Mouse (Mus musculus) spleen, adult 12 weeks (tissue): ENCODE measurements around the gene Snta1.

Source experiments
- DNase-seq: peaks from one replicate; pipeline ENCODE4 v3.0.0; 2022; ENCODE audit warnings: low spot score

Snta1 gene

DNA sequence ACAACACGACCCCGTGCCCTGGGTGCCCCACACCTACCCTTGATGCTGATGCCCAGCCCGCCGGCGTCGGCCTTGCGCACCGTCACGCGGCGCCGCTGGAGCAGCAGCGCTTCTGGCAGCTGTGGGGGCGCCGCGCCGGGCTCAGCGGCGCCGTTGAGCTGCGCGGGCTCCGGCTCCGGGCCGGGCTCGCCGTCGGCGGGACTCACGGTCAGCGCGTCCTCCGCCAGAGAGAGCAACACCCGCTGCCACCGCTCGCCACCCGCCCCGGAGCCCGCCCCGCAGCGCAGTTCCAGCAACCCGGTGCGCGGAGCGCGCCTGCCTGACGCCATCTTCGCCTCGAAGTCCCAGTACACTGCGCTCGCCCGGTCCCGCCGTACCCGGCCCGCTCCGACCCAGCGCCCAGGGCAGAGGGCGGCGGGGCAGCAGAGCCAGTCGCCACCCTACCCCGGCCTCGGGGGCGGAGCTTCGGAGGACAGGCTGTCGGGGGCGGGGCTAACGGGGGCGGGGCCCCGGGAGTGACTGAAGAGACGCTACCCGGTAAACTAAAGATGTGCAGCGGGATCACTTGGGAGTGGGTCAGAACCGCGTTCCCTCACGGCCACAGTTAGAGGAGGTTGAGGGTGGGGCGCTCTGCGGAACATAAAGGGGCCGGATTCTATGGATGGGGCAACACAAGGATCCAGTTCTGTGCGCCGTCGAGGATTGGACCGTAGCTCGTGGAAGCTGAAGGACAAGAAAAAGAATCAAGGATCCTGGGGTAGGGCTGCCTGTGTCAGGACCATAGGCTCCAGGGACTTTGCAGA lies at the start of gene Snta1:
Gene Snta1, minus strand, starts transcription at position 457 of the 803 bp plus-strand sequence.
- peak; percentile 70 for DNase-seq

DNA sequence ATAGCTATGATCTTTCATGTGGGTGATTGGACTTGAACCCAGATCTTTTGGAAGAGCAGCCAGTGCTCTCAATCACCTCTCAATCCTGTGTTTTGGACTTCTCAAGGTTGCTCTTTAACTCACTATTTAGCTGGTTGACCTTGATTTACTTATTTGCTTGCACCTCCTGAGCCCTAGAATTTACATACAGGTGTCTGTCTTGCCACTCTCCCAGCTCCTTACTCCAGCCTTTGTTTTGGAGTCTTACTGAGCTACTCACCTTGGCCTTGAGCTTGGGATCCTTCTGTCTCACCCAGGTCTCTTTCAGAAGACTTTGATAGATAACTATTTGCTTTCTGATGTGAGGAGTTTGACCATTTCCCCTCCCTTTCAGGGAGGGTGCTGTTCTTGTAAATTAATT lies 48.7 kb upstream of the Snta1 start:
- DNase-seq: no peak

DNA sequence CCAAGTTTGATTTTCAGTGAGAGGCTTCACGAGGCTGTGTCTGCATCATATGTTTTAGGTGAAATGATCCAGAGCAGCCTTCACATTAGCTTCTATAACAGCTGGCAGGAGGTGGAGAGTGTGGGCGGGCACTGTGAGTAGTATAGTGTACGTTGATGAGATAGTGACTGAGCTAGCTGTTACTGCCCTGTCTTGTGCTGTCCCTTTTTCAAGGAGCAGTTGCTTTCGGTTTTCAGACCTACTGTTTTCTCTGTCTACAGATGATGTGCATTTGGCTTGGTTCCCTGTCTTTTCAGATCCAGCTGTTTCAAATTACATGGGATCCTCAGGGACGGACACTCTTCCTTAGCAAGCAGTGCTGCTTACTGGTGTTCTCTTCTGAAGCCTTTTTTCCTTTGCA lies 47.9 kb upstream of the Snta1 start:
- no peak for DNase-seq

DNA sequence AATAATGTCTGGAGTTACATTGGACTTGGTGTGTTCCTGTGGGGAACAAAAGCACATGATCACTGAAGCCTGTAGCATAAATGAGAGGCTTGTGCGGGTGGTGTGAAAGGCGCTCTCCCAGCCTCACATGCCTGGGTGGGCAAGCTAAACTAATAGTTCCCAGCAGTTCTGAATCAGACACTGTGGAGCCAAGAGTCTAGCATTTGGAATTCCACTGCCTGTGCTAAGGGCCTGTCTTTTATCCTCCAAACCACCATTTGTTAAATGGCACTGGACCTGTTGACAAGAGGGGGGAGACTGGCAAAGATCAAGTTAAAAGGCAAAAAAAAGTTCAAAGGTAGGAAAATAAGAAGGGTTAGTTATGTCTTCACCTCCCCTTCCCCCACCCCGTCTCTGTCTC lies 46.7 kb upstream of the Snta1 start:
- no peak for DNase-seq

DNA sequence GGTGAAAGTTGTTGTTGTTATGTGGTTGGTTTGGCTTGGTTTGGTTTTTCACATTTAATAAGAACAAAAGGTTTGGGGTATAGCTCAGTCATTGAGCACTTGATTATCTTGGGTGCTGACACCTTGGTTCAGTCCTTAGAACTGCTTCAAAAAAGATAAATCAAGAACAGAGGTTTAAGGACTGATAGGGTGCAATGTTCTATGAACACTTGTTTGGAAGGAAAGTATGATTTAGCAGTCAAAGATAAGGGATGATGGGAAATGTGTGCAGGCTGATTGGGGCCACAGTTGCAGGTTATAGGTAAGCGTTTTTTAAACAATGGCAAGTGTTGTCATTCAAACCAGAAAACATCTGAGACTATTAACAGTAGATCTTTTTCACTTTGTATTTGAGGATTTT lies 46.2 kb upstream of the Snta1 start:
- DNase-seq: no peak

DNA sequence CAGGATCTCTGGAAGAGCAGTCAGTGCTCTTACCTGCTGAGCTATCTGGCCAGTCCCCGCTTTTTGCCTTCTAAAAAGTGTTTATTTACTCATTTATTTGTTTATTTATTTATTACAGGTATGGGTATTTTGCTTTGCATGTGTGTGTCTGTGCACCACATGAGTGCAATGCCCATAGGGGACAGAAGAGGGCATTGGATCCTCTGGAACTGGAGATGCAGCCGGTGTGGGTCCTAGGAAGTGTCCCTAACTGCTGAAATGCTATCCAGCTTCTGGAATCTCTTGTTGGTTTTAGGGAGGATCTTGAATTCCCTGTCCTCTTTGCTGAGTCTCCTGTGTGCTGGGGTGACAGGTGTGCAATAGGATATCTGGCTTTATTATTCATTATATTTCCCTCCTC lies 45.1 kb upstream of the Snta1 start:
- no peak for DNase-seq

DNA sequence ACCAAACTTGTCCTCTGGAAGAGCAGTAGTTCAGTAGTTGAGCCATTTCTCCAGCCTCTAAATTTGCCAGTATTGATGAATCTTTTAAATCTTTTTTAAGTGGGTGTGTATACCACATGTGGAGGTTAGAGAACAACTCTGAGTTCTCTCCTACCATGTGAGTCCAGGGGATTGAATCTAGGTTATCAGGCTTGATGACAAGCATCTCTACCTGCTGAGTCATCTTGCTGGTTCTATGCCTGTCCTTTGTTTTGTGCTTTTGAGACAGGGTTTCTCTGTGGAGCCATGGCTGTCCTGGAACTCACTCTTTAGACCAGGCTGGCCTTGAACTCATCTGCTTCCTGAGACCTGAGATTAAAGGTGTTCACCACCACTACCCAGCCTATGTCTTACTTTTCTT lies 40.7 kb upstream of the Snta1 start:
- no peak for DNase-seq

DNA sequence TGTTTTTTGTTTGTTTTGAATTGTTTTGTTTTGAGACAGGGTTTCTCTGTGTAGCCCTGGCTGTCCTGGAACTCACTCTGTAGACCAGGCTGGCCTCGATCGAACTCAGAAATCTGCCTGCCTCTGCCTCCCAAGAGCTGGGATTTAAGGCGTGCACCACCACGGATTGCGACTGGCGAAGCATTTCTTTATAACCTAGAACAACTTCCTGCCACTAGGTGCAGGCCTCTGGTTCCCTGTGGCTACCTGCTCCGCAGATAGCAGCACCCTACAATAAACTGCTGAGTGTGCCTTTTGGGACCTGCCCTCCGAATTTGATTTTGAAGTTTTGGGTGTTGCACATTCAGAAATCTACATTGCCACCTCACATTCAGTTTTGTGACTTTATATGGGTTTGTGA lies 39.9 kb upstream of the Snta1 start:
- no peak for DNase-seq

DNA sequence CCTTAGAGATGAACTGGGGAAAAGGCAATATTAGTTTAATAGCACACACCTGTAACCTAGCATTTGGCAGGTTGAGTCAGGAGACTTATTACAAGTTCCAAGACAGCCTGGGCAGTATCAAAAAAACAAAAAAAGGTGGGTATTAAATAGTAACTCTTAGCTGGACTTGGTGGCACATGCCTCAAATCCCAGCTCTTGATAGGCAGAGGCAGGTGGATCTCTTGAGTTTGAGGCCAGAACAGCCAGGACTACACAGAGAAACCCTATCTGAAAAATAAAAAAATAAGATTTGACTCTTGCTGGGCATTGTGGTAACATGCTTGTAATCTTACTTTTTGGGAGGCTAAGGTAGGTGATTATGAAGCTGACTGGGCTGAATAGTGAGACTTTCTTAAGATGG lies 32.6 kb upstream of the Snta1 start:
- DNase-seq: no peak

DNA sequence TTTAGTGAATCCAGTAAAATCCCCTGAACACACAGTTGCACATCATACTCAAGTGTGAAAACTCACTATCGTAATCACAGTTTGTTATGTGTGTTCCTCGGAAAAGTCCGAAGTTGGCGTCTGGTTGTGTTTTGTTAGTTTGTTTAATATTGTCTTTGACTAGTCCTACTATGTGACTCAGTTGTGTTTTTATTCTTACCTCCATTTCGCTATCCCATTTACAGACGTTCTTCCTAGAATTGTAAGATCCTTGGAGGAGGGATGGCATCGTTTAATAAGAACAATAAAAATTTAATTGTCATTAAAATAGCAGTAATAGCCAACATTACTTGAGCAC lies 29.3 kb upstream of the Snta1 start:
- no peak for DNase-seq

DNA sequence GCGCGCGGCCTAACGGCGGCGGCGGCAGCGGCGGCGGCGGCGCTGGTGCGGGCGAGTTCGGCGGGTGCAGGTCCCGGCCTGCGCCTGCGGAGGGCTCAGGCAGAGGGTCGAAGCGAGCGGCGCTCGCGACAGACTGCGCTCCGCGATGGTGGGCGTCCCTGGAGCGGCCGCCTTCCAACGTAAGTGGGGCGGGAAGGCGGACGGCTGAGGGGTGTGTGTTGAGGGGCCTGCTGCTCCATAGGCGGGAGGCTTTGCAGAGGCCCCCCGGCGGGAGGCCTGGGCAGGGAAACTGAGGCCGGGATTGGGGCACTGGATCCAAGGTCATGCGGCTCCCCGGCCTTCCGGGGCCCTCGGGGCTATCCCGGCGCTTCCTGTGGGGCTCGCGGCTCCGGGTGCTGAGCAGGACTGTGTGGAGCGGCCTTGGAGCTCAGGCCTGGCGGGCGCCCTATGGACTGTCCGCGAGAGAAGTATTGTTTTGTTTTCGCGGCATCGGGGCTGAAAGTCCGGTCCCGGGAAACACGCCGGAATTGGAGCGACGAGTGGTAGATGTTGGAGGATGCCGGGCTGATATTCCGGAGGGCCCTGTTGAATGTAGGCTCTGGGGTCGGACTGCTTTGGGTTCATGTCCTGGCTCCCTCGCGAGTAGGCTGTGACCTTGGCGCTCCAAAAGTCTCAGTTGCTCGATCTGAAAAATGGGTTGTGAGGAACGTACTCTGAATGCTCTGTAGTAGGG lies 28.7 kb upstream of the Snta1 start, which contains the start of gene Cbfa2t2:
Gene Cbfa2t2, plus strand, starts transcription at position 24 of the 733 bp plus-strand sequence.
- DNase-seq: no peak

DNA sequence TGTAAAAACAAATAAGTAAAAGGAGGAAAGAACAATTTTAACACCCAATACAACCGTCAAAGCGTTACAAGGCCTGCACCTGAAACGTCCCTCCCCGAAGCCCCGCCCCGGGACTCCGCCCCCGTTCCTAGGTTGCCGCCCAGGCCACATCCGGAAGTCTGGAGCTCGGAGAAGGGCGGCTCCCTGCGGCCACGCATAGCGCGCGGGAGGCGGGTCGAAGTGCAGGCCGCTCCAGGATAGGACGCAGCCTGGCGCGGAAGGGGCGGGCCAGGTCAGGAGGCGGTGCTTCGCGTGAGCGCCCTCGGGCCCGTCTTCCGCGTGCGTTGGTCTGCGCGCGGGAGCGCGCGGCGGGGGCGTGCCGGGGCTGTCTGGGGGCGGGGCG lies 28.2 kb upstream of the Snta1 start:
- peak; percentile 97 for DNase-seq

DNA sequence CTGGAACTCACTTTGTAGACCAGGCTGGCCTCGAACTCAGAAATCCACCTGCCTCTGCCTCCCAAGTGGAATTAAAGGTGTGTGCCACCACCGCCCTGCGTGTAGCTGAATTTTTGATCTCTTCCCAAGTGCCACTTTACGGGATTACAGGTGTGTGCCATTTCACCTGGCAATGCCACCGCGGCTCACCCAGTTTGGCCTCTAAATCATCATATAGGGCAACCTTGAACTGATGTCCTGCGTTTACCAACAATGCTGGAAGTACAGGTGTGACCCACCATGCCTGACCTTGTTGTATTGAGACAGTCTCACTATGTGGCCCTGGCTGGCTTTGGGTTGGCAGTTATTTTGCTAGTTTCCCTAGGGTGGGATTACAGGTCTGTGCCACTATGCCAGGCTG lies 26.8 kb upstream of the Snta1 start:
- DNase-seq: no peak

DNA sequence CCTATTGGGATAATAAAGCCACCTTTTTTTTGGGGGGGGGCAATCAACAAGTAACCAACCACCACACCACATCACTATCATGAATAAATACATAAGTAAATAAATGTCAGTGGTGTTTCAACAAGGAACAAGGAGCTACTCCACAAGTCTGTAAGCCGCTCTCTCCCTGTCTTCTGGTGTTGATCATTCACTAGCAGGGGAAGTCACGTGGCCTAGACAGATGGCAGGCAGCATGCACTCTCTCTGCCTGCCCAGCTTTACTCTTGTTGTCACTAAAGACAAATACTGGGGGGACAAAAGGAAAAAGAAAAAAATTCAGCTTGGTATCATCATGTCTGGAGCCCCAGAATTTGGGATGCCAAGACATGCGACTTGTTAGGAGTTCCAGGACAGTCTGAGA lies 25.5 kb upstream of the Snta1 start:
- no peak for DNase-seq

DNA sequence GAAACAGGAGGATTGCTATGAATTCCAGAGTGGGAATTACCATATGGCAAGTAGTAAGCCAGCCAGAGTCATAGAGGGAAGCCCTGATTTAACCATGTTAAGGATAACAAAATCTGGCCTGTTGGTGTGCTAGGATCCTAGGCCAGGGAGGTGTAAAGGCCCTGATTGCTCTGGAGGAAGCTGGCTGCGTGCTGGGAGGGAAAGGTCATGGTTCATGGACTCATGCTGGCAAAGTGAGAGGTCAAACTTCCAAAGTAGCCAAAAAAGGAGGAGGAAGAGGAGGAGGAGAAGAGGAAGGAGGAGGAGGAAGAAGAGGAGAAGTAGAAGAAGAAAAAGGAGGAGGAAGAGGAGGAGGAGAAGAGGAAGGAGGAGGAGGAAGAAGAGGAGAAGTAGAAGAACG lies 24.8 kb upstream of the Snta1 start:
- no peak for DNase-seq

DNA sequence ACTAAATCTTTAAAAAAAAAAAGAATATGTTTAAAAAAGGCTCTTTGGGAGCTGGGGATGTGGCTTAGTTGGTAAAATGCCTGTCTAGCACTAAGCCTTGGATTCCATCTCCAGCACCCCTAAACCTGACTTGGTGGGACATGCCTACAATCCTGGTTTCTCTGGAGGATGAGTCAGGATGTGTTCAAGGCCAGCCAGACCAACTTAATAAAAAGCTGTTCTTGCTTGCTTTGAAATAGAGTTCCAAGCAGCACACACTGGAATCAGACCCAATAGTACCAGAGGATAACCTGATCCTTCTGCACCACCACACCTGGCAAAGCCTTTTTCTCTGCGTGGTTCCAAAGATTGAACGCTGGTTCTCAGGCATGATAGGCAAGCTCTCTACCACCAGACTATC lies 22.7 kb upstream of the Snta1 start:
- no peak for DNase-seq

DNA sequence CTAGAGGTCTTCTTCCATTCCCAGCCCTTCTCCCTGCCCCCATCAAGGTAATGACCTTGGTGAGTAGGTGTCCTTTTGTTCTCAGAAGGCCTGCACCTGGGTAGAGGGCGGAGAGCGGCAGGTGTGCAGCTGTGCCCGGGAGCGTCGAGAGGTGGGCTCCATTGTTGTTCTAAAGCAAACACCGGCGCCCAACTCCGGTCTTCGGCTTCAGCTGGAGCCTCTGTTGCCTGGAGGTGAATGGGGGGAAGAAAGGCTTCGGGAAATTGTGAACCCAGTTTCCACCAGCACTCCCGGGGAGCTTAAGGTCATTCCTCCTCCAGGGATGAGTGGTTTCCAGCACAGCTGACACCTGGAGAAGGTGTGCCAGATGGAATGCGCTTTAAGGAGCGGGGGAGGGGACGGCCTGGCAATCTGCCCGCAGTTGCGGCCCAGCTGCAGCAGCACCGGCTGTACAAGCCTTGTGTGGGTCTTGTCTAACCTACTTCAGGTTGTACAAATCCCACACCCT lies 20.0 kb upstream of the Snta1 start:
- no peak for DNase-seq

DNA sequence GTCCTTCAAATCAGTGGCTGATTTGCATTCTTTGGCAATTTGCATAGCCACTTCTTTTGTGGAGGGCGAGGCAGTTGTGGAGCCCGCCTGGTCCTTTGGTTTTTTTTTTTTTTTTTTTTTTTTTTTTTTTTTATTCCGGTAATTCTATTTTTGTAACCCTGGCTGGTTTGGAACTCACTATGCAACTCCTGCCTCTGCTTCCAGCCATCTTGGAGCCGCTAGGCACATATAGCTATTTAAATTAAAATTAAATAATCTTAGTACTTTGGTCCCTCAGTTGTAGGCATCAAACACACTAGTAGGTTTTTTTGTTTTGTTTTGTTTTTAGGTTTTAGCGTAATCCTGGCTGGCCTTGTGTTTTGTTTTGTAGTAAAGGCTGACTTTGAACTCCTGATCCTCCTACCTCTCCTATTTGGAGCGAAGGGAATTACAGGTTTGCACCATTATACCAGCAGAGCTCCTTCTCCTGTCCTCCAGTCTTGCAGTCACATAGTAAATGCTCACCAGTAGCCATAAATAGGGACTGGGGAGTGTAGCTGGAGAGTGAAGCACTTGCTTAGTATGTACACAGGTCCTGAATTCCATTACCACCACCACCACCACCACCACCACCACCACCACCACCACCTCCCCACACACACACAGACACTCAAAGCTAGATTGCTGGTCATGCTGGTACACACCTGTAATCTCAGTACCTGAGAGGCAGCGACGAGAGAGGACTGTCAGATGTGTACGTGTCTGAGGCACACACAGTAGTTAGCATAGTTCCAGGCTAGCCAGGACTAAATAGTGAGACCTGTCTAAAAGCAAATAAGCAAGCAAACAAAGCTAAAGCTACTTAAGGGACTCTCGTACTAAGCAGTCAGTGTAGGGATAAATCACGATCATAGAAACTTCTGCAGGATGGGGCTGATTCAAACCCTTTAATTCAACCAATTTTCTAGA lies 19.3 kb upstream of the Snta1 start:
- no peak for DNase-seq

DNA sequence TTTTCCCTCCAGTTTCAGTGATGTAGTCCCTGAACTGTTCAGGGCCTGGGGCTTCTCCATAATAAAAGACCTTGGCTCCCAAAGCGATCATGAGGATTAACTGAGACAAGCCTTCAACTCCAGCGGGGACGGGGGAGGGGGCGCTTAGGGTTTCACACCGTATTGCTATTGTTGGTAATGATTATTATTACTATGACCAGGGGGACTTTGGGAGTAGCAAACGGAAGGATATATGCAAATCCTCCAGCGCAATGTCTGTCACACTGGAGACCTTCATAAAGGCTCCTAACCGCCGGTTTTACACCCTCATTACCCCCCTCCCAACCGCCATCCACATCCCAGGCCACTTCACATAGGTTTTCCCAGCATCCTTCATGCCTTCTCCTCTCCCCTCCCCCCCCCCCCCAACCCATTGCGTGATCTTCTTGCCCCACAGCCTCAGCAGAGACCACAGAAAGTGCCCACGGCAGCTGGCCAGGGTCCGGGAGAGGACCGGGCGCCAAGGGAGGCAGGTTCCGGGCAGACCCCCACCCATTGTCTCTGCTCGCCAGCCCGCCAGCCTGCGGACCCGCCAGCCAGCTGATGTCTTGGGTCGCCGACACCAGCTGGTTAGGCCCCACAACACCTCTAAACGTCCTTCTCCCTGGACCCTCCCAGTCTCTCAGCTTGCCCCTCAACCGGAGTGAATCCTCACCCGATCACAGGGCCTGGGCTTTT lies 18.4 kb upstream of the Snta1 start:
- no peak for DNase-seq

DNA sequence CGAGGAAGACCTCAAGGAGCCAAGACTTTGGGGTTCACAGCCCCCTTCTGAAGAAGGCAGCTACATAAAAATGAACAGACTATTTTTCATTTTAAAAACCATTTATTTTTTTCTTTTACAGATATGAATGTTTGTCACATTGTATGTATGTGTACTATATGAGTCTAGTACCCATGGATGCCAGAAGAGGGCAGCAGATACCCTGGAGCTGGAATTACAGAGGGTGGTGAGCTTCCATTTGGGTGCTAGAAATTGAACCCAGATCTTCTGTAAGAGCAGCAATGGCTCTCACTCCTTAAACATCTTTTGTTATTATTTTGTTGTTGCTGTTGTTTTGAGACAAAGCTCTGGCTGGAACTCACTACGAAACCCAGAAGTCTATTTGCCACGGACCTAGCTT lies 17.6 kb upstream of the Snta1 start:
- no peak for DNase-seq

DNA sequence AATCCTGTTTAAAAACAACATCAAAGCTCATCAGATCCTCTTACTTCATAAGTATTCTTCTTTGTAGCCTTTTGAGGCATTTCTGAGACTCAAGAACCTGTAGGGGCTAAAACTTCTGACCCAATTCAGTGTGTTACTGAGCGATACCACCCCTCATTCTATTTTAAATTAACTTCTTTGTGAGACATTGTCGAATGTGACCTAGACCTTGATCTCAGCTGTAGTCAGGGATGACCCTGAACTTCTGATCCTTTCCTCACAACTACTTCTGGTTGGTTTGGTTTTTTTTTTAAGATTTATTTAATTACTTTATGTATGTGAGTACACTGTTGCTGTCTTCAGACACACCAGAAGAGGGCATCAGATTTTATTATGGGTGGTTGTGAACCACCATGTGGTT lies 15.6 kb upstream of the Snta1 start:
- DNase-seq: no peak

DNA sequence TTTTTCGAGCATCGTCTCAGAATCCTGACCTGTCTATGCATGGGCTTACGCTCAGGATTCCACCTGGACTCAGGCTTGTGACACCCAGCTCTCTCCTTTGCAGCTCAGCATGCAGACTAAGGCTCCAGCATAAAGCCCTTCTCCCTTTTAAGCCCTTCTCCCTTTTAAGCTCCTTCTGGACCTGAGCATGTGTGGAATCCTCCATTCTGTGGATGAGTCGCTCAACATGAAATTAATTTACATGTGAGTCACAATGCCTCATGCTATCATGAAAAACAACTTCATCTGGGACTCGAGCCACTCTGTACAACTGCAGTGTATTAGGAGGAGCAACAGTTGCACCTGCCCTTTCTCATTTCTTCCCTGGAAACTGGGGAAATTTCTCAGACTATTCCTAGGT lies 14.3 kb upstream of the Snta1 start:
- no peak for DNase-seq
